Mouse (Mus musculus): Measurements from ENCODE around the gene Prl2c2.
"Not testable (repeated sequence)": the region's sequence is repeated elsewhere in the genome, so short reads cannot be mapped to it uniquely, and the experiment has no call there.

GRCm38 (mm10) chr13:13005283-13005682, at the start of gene Prl2c2:
- TF ChIP-seq CTCF, POLR2A (IDR thresholded peaks at IDR 0.05; ENCODE audit: insufficient read depth, low read depth, low read length): not testable (repeated sequence)
